Mouse (Mus musculus) MEL-GATA-1-ER (cell line): ENCODE measurements around the gene Zpbp2.
A peak's percentile ranks its signal among the peaks of the same experiment; 100 is the strongest.

Source experiments
- DNase-seq: peaks from one replicate; pipeline ENCODE4 v3.0.0-alpha.2; 2012; ENCODE audit warnings: low read depth; ENCODE audit errors: extremely low read depth

The Zpbp2 gene

GRCm38 (mm10) chr11:98555124-98555700, 4.3 kb downstream of the Zpbp2 start:
- DNase-seq: peak; percentile 14

- DNase-seq: no peak
These were observed 10.0 kb downstream of the Zpbp2 start for GRCm38 (mm10) chr11:98560942-98561341.

- no peak for DNase-seq
These were observed 12.1 kb downstream of the Zpbp2 start for GRCm38 (mm10) chr11:98563025-98563424.

GRCm38 (mm10) chr11:98563921-98564414, 13.1 kb downstream of the Zpbp2 start:
- no peak for DNase-seq

GRCm38 (mm10) chr11:98568326-98568725, 17.4 kb downstream of the Zpbp2 start:
- DNase-seq: no peak

- no peak for DNase-seq
These were observed 18.6 kb downstream of the Zpbp2 start for GRCm38 (mm10) chr11:98569461-98569860.

- DNase-seq: no peak
These were observed 26.9 kb downstream of the Zpbp2 start for GRCm38 (mm10) chr11:98577776-98578175.

GRCm38 (mm10) chr11:98580301-98581121, 29.6 kb downstream of the Zpbp2 start:
- DNase-seq: peak; percentile 82

- peak; percentile 86 for DNase-seq
These were observed 30.6 kb downstream of the Zpbp2 start for GRCm38 (mm10) chr11:98581286-98582029.

GRCm38 (mm10) chr11:98582030-98582388, 31.1 kb downstream of the Zpbp2 start:
- DNase-seq: no peak

GRCm38 (mm10) chr11:98582551-98583264, 31.8 kb downstream of the Zpbp2 start:
- peak; percentile 97 for DNase-seq

GRCm38 (mm10) chr11:98583265-98583552, 32.3 kb downstream of the Zpbp2 start:
- peak; percentile 79 for DNase-seq

- no peak for DNase-seq
These were observed 32.7 kb downstream of the Zpbp2 start for GRCm38 (mm10) chr11:98583571-98583970.

GRCm38 (mm10) chr11:98584146-98584545, 33.2 kb downstream of the Zpbp2 start:
- no peak for DNase-seq

GRCm38 (mm10) chr11:98584629-98585177, 33.8 kb downstream of the Zpbp2 start:
- DNase-seq: no peak

GRCm38 (mm10) chr11:98586087-98586891, 35.4 kb downstream of the Zpbp2 start:
- no peak for DNase-seq

GRCm38 (mm10) chr11:98586892-98587563, 36.1 kb downstream of the Zpbp2 start, which contains the start of gene Ormdl3:
Ormdl3 (minus strand) TSS chr11:98587368.
- peak; percentile 95 for DNase-seq

GRCm38 (mm10) chr11:98587684-98588546, 37.0 kb downstream of the Zpbp2 start:
- peak; percentile 96 for DNase-seq

- no peak for DNase-seq
These were observed 38.0 kb downstream of the Zpbp2 start for GRCm38 (mm10) chr11:98588833-98589281.
